Mouse (Mus musculus) bone marrow macrophage, adult 2 months (primary cell): ENCODE results near the gene Insrr. TPM values are rescaled to one million over a fixed set of nuclear protein-coding genes. Genes with fewer than 3 reads are reported as not detected.
A peak's percentile ranks its signal among the peaks of the same experiment; 100 is the strongest.

Experiments
- H3K27ac ChIP-seq: 2 replicates; pipeline ENCODE4 v1.5.1; 2012; ENCODE audit warnings: low read depth, low read length; ENCODE audit not compliant: insufficient read depth
- H3K4me1 ChIP-seq: 2 replicates; pipeline ENCODE4 v1.6.1; 2012; ENCODE audit warnings: low read length; ENCODE audit not compliant: control insufficient read depth, insufficient read depth
- H3K4me3 ChIP-seq: 2 replicates; pipeline ENCODE4 v1.5.1; 2012; ENCODE audit warnings: mild to moderate bottlenecking, low read length, moderate library complexity; ENCODE audit not compliant: insufficient read depth
- CTCF ChIP-seq: IDR thresholded peaks from 2 replicates; pipeline ENCODE4 v1.5.1; 2012; ENCODE audit warnings: low read depth, mild to moderate bottlenecking, low read length, moderate library complexity
- POLR2A ChIP-seq: IDR thresholded peaks from 2 replicates; pipeline ENCODE4 v1.6.1; 2012; ENCODE audit warnings: mild to moderate bottlenecking, low read depth, low read length, borderline replicate concordance
- polyA plus RNA-seq: library from polyadenylated mRNA; stranded (reverse); fragments of >200 nt; gene quantifications from 2 replicates; pipeline ENCODE4 v1.2.4, GENCODE M21; 2012; ENCODE audit not compliant: missing spikeins, insufficient read depth, insufficient read length

Insrr gene
- polyA plus RNA-seq, 1 experiment, result not detected

- Histone ChIP-seq H3K4me3 (no peak overlapping the region), H3K27ac (no peak overlapping the region), H3K4me1 (no peaks in the 10 kb centered on the region)
- TF ChIP-seq POLR2A (no peak), CTCF (no peak)
Measured at GRCm38 (mm10) chr3:87763202-87763601, 33.5 kb upstream of the Insrr start.

GRCm38 (mm10) chr3:87763683-87764289 is 33.0 kb upstream of the Insrr start:
- TF ChIP-seq POLR2A (no peak), CTCF (no peak)
- H3K4me1 ChIP-seq, result no peaks in the 10 kb centered on the region
- H3K4me3 ChIP-seq, result no peak overlapping the region
- H3K27ac ChIP-seq, result no peak overlapping the region

GRCm38 (mm10) chr3:87764506-87764905 is 32.2 kb upstream of the Insrr start:
- TF ChIP-seq POLR2A (no peak), CTCF (no peak)
- Histone ChIP-seq H3K4me1 (no peaks in the 10 kb centered on the region), H3K27ac (no peak overlapping the region), H3K4me3 (no peak overlapping the region)

- no peak for TF ChIP-seq POLR2A
- no peak; the same call in 1 of the 2 replicates for TF ChIP-seq CTCF
- Histone ChIP-seq H3K4me3 (no peak overlapping the region), H3K4me1 (no peaks in the 10 kb centered on the region), H3K27ac (no peak overlapping the region)
Measured at GRCm38 (mm10) chr3:87765091-87765490, 31.7 kb upstream of the Insrr start.

- H3K4me1 ChIP-seq, result no peaks in the 10 kb centered on the region
- no peak overlapping the region for H3K4me3 ChIP-seq
- TF ChIP-seq POLR2A (no peak), CTCF (no peak)
- no peak overlapping the region for H3K27ac ChIP-seq
Measured at GRCm38 (mm10) chr3:87765631-87766283, 31.0 kb upstream of the Insrr start.

- Histone ChIP-seq H3K27ac (no peak overlapping the region), H3K4me1 (no peaks in the 10 kb centered on the region), H3K4me3 (no peak overlapping the region)
- no peak for TF ChIP-seq POLR2A
- TF ChIP-seq CTCF, result no peak
Measured at GRCm38 (mm10) chr3:87766284-87766667, 30.5 kb upstream of the Insrr start.

- H3K4me1 ChIP-seq, result no peaks in the 10 kb centered on the region
- H3K4me3 ChIP-seq, result no peak overlapping the region
- TF ChIP-seq POLR2A (no peak), CTCF (no peak)
- no peak overlapping the region for H3K27ac ChIP-seq
Measured at GRCm38 (mm10) chr3:87767764-87768163, 29.0 kb upstream of the Insrr start.

GRCm38 (mm10) chr3:87768431-87768830 is 28.3 kb upstream of the Insrr start:
- TF ChIP-seq CTCF, result no peak
- no peak for TF ChIP-seq POLR2A
- Histone ChIP-seq H3K4me3 (peak overlapping the region; percentile 46), H3K4me1 (no peaks in the 10 kb centered on the region), H3K27ac (no peak overlapping the region)

- Histone ChIP-seq H3K4me1 (no peaks in the 10 kb centered on the region), H3K4me3 (peak overlapping the region; percentile 46), H3K27ac (no peak overlapping the region)
- peak; percentile 77 for TF ChIP-seq CTCF
- no peak for TF ChIP-seq POLR2A
Measured at GRCm38 (mm10) chr3:87768844-87769243, 27.9 kb upstream of the Insrr start.

GRCm38 (mm10) chr3:87769506-87769905 is 27.2 kb upstream of the Insrr start:
- TF ChIP-seq POLR2A, result no peak
- no peak for TF ChIP-seq CTCF
- no peak overlapping the region for H3K27ac ChIP-seq
- no peak overlapping the region for H3K4me3 ChIP-seq
- H3K4me1 ChIP-seq, result no peaks in the 10 kb centered on the region

- H3K4me3 ChIP-seq, result no peak overlapping the region
- H3K27ac ChIP-seq, result no peak overlapping the region
- no peaks in the 10 kb centered on the region for H3K4me1 ChIP-seq
- TF ChIP-seq POLR2A (no peak), CTCF (no peak)
Measured at GRCm38 (mm10) chr3:87770280-87770679, 26.5 kb upstream of the Insrr start.
